Mouse (Mus musculus) thymus, postnatal 25 days (tissue): ENCODE measurements around the gene Alk.

Experiments
- DNase-seq: peaks from one replicate; pipeline ENCODE4 v3.0.0; 2022

Alk gene

GRCm38 (mm10) chr17:72250482-72251405 lies 353.7 kb downstream of the Alk start:
- no peak for DNase-seq

- DNase-seq = peak; percentile 8
These were observed 362.4 kb downstream of the Alk start for GRCm38 (mm10) chr17:72242036-72242435.

- DNase-seq = no peak
These were observed 367.1 kb downstream of the Alk start for GRCm38 (mm10) chr17:72237315-72237714.

GRCm38 (mm10) chr17:72230891-72231290 lies 373.5 kb downstream of the Alk start:
- DNase-seq = no peak

- DNase-seq = no peak
These were observed 385.6 kb downstream of the Alk start for GRCm38 (mm10) chr17:72218816-72219215.

- DNase-seq = no peak
These were observed 406.9 kb downstream of the Alk start for GRCm38 (mm10) chr17:72197576-72197975.

- DNase-seq = no peak
These were observed 409.3 kb downstream of the Alk start for GRCm38 (mm10) chr17:72194976-72195650.

GRCm38 (mm10) chr17:72190536-72190935 lies 413.9 kb downstream of the Alk start:
- no peak for DNase-seq

- no peak for DNase-seq
These were observed 417.4 kb downstream of the Alk start for GRCm38 (mm10) chr17:72187026-72187425.

- DNase-seq = peak; percentile 15
These were observed 422.0 kb downstream of the Alk start for GRCm38 (mm10) chr17:72182414-72182813.

GRCm38 (mm10) chr17:72180200-72180599 lies 424.2 kb downstream of the Alk start:
- DNase-seq = no peak

GRCm38 (mm10) chr17:72179722-72180140 lies 424.7 kb downstream of the Alk start:
- no peak for DNase-seq

- DNase-seq = no peak
These were observed 430.6 kb downstream of the Alk start for GRCm38 (mm10) chr17:72173778-72174177.

- no peak for DNase-seq
These were observed 436.3 kb downstream of the Alk start for GRCm38 (mm10) chr17:72168152-72168551.

- DNase-seq = no peak
These were observed 445.5 kb downstream of the Alk start for GRCm38 (mm10) chr17:72158857-72159385.

GRCm38 (mm10) chr17:72157830-72158629 lies 446.4 kb downstream of the Alk start:
- DNase-seq = no peak

- DNase-seq = no peak
These were observed 451.4 kb downstream of the Alk start for GRCm38 (mm10) chr17:72153038-72153437.

- DNase-seq = no peak
These were observed 459.4 kb downstream of the Alk start for GRCm38 (mm10) chr17:72144946-72145598.

GRCm38 (mm10) chr17:72144461-72144860 lies 460.0 kb downstream of the Alk start:
- DNase-seq = no peak

- DNase-seq = no peak
These were observed 472.1 kb downstream of the Alk start for GRCm38 (mm10) chr17:72132140-72132911.

GRCm38 (mm10) chr17:72121660-72122059 lies 482.8 kb downstream of the Alk start:
- no peak for DNase-seq

- no peak for DNase-seq
These were observed 484.1 kb downstream of the Alk start for GRCm38 (mm10) chr17:72120278-72120677.
